Mouse (Mus musculus) frontal cortex, adult (tissue): ENCODE data around the gene Supt16.

Experiments used
- ATAC-seq: cut with Nextera tagmentation; 2 replicates; pipeline ENCODE4 v1.9.2; 2017; ENCODE audit warnings: mild to moderate bottlenecking, moderate library complexity, mixed read lengths; ENCODE audit not compliant: low TSS enrichment

Supt16 gene

GRCm38 (mm10) chr14:52197156-52197878 is at the start of gene Supt16:
Supt16 (minus strand) TSS chr14:52197416.
- ATAC-seq, result peak; percentile 96

GRCm38 (mm10) chr14:52246129-52246528 is 48.9 kb upstream of the Supt16 start:
- no peak for ATAC-seq

GRCm38 (mm10) chr14:52244690-52245042 is 47.5 kb upstream of the Supt16 start:
- peak; percentile 87 for ATAC-seq

DNA sequence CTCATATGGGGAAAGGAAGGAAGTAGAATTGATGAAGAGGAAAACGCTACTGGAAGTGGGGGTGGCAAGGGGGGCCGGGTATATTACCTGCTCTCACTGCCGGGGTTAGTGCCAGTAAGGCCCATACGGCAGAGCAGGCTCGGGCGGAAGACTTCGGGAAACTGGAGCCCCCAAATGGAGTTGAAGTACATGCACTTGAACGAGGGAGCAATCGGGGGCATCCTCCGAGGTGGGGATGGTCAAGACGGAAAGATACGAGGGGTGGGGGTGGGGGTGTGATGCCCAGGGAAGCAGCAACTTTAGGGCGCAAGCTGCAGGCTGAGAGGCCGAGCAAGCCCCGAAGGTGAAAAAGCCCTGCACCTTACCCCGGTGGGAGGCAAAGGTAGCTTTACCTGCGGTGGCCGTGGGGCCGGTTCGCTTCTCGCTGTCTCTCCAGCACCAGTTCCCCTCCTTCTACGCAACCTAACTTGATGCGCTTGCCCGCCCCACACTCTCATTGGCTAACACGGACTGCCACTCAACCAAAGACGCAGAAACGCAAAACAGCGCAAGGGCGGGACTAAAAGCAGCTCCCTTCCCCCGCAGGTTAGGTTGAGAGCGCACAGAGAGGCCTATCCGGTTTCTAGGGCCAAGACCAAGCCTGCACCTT is 46.9 kb upstream of the Supt16 start:
- ATAC-seq, result peak; percentile 99

DNA sequence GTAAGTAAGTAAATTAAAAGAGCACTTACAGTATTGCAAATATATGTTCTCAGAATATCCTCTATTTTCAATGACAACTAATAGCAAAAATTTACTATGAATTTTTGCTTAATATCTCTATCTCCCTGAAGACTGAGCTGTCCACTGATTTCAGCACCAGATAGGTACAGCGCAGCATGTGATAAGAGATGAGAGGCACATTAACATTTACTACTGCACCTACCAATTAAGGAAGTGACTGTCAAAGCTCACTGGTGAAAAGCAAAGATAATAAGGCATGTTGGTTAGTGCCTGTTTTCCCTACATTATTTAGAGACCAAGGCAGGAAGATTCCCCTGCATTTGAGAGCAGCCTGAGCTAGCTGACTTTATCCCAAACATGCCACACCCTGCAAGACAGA is 39.0 kb upstream of the Supt16 start:
- ATAC-seq, result no peak

- ATAC-seq, result no peak
Measured at GRCm38 (mm10) chr14:52235165-52235564, 37.9 kb upstream of the Supt16 start.

- ATAC-seq, result no peak
Measured at GRCm38 (mm10) chr14:52232249-52232648, 35.0 kb upstream of the Supt16 start.

- no peak for ATAC-seq
Measured at GRCm38 (mm10) chr14:52225972-52226371, 28.8 kb upstream of the Supt16 start.

GRCm38 (mm10) chr14:52217261-52217660 is 20.0 kb upstream of the Supt16 start:
- ATAC-seq, result no peak

DNA sequence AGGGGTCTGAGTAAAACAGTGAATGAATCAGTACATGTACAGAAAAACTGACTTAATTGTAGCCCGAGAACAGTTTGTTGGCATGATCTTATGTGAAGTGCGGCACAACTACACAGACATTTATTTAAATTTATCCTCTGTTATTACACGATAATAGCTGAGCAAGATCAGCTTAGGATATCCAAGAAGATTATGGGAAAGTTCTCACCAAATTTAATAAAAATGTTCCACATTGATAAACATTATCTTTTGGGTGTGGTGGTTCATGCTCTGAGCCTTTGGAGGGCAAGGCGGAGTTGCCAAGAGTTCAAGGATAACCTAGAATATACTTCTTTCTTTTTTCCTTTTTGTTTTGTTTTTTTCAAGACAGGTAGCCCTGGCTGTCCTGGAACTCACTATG is 2.2 kb upstream of the Supt16 start:
- no peak for ATAC-seq

DNA sequence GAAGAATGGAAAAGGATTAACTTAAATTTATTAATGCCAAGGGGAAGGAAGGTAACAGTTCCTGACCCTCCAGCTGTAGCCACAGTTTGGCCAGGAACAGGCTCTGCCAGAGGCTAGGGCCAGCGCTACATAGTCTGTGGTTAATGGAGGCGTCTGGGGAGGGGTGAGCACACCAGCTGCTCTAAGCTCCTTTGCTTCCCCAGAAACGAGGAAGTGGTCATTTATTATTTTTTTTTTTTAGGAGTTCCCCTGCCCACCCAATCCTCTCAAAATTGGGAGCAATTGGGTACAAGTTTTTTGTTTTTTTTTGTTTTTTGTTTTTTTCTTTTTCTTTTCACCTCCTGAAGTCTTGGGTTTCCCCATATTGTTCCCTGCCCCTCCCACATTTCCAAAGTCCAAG is 925 bp upstream of the Supt16 start:
- no peak for ATAC-seq

- ATAC-seq, result peak; percentile 38
Measured at GRCm38 (mm10) chr14:52196230-52197155, 723 bp downstream of the Supt16 start.

GRCm38 (mm10) chr14:52195691-52196090 is 1.5 kb downstream of the Supt16 start:
- ATAC-seq, result no peak

- peak; percentile 70; the same call in 1 of the 2 replicates for ATAC-seq
Measured at GRCm38 (mm10) chr14:52190740-52191359, 6.4 kb downstream of the Supt16 start.

- 0 out of 2 replicates have a peak, but pooled peaks have one; percentile 41 for ATAC-seq
Measured at GRCm38 (mm10) chr14:52189519-52189918, 7.7 kb downstream of the Supt16 start.

DNA sequence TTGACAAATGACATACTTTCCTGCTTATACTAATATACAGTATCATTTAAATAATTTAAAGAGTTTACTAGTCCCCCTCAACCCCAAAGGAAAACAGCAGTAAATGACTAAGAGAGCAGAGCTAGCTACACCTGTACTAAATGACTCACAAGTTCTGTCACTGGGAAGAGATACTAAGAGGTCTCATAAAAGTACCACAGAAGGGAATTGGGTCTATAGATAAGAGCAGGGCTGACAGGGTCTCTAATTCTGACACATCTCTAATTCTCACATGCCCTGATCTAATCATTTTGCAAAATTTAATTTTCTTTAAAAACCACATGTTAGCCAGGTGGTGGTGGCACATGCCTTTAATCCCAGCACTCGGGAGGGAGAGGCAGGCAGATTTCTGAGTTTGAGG is 8.4 kb downstream of the Supt16 start:
- no peak for ATAC-seq

DNA sequence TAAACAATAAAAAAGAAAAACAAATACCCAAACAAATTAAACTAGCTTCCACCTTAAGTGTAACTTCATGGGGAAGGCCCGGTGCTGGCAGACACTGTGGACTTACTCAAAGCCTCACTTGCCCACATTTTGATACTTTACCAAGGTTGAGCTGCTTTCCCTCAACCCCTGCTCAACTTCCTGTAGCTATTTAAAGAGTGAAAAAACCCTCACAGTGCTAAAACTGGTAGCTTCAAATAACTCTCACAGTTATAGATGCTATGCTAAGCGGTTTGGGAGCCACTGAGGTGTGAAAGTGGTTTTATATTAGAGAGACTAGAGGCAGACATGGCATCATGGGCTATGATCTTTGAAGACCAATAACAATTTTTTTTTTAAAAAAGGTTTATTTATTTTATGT is 30.6 kb downstream of the Supt16 start:
- no peak for ATAC-seq

GRCm38 (mm10) chr14:52160911-52161310 is 36.3 kb downstream of the Supt16 start:
- ATAC-seq, result no peak

GRCm38 (mm10) chr14:52155008-52155407 is 42.2 kb downstream of the Supt16 start:
- ATAC-seq, result no peak

DNA sequence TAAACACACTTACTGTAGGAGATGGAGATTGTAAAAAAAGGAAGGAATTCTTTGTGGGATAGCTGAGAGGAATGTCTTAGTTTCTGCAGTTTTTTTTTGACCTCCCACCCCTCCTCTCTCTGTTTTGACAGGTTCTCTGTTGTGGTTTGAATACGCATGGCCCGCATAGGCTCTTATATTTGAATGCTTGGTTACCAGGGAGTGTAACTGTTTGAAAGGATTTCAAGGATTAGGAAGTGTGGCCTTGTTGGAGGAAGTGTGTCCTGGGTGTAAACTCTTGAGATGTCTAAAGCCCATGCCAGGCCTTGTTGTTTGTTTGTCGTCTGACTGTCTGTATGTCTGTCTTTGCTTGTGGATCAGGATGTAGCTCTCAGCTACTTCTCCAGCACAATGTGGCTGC is 44.6 kb downstream of the Supt16 start:
- ATAC-seq, result no peak

DNA sequence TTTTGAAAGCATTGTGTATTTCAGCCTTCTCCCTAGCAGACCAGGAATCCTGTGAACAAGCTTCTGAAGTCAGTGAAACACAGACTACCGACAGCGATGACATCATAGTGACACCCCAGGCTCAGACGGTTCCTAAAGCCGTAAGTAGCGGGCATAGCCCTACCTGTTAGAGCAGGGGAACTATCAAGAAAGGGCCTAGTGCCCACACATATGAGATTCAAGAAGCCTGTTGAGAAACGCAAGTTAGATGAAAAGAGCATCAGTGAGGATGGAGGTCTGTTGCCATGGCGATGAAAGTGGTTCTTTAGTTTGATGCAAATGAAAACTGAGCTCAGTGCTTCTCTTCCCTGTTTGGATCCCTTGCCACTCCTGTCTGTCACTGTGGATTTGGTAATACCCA is 45.0 kb downstream of the Supt16 start:
- peak; percentile 91 for ATAC-seq

GRCm38 (mm10) chr14:52149888-52150287 is 47.3 kb downstream of the Supt16 start:
- no peak for ATAC-seq
